Mouse (Mus musculus): ENCODE measurements around the gene Disp2. TPM values are rescaled to one million over a fixed set of nuclear protein-coding genes. Genes with fewer than 3 reads are reported as not detected.

Gene Disp2
- polyA plus RNA-seq, 2 experiments = 0.21 to 0.27 TPM

- peaks cover 21 to 32% of the 10 kb centered on the region in 2 experiments for H3K4me1 ChIP-seq (replicated peaks; ENCODE audit: control insufficient read depth in 2 of 2, insufficient read depth in 2 of 2, low read length in 1 of 2)
- WGBS (ENCODE audit: insufficient replicate concordance) = 62% methylated on average over 8 of the region's 8 CpGs
- no peaks in the 10 kb centered on the region for H3K27me3 ChIP-seq (ENCODE audit: control insufficient read depth, insufficient read depth, low read length)
- H3K27ac ChIP-seq = no peak overlapping the region
- no peak for DNase-seq (ENCODE audit: low read depth in 3 of 3, low spot score in 3 of 3)
- no peak for ATAC-seq (ENCODE audit: insufficient read depth)
- H3K4me3 ChIP-seq (ENCODE audit: insufficient read depth in 1 of 2, low read depth in 2 of 2, low read length in 2 of 2) = no peak overlapping the region
- H3K9me3 ChIP-seq (ENCODE audit: control insufficient read depth, low read length) = no peaks in the 10 kb centered on the region
- no peak overlapping the region for H3K9ac ChIP-seq (replicated peaks)
- H3K4me2 ChIP-seq (ENCODE audit: low read depth) = no peak overlapping the region
- no peaks in the 10 kb centered on the region for H3K36me3 ChIP-seq (replicated peaks; ENCODE audit: control insufficient read depth, insufficient read depth, low read depth)
- TF ChIP-seq CTCF (IDR thresholded peaks at IDR 0.05; ENCODE audit: low read depth) (no peak), EP300 (IDR thresholded peaks at IDR 0.05; ENCODE audit: low read depth) (no peak)
These were observed 29.0 kb upstream of the Disp2 start for GRCm38 (mm10) chr2:118750476-118750875.

GRCm38 (mm10) chr2:118751896-118752791 lies 27.4 kb upstream of the Disp2 start:
- Histone ChIP-seq H3K4me1 (replicated peaks; ENCODE audit: control insufficient read depth in 2 of 2, insufficient read depth in 2 of 2, low read length in 1 of 2) (peaks cover 16 to 29% of the 10 kb centered on the region in 2 experiments), H3K4me2 (ENCODE audit: low read depth) (peak overlapping the region; percentile 31), H3K36me3 (replicated peaks; ENCODE audit: control insufficient read depth, insufficient read depth, low read depth) (no peaks in the 10 kb centered on the region), H3K9ac (replicated peaks) (peak overlapping the region; percentile 2), H3K27ac (peak overlapping the region; percentile 60), H3K27me3 (ENCODE audit: control insufficient read depth, insufficient read depth, low read length) (no peaks in the 10 kb centered on the region), H3K4me3 (ENCODE audit: insufficient read depth in 1 of 2, low read depth in 2 of 2, low read length in 2 of 2) (no peak overlapping the region), H3K9me3 (ENCODE audit: control insufficient read depth, low read length) (no peaks in the 10 kb centered on the region)
- peak; percentile 60 for ATAC-seq (ENCODE audit: insufficient read depth)
- WGBS (ENCODE audit: insufficient replicate concordance) = 56% methylated on average over 16 of the region's 16 CpGs
- TF ChIP-seq EP300 (IDR thresholded peaks at IDR 0.05; ENCODE audit: low read depth) (no peak), CTCF (IDR thresholded peaks at IDR 0.05; ENCODE audit: low read depth) (no peak)
- DNase-seq (ENCODE audit: low read depth in 3 of 3, low spot score in 3 of 3) = peak in 1 of 3 experiments; percentile 45

GRCm38 (mm10) chr2:118752792-118753108 lies 26.8 kb upstream of the Disp2 start:
- no peaks in the 10 kb centered on the region for H3K27me3 ChIP-seq (ENCODE audit: control insufficient read depth, insufficient read depth, low read length)
- H3K27ac ChIP-seq = peak overlapping the region; percentile 60
- DNase-seq (ENCODE audit: low read depth in 3 of 3, low spot score in 3 of 3) = peak in 1 of 3 experiments; percentile 42
- no peaks in the 10 kb centered on the region for H3K9me3 ChIP-seq (ENCODE audit: control insufficient read depth, low read length)
- ATAC-seq (ENCODE audit: insufficient read depth) = peak; percentile 87
- peak overlapping the region; percentile 31 for H3K4me2 ChIP-seq (ENCODE audit: low read depth)
- no peaks in the 10 kb centered on the region for H3K36me3 ChIP-seq (replicated peaks; ENCODE audit: control insufficient read depth, insufficient read depth, low read depth)
- TF ChIP-seq CTCF (IDR thresholded peaks at IDR 0.05; ENCODE audit: low read depth) (no peak), EP300 (IDR thresholded peaks at IDR 0.05; ENCODE audit: low read depth) (0 out of 2 replicates have a peak, but pooled peaks have one; percentile 20)
- 27% methylated on average over 4 of the region's 4 CpGs for WGBS (ENCODE audit: insufficient replicate concordance)
- no peak overlapping the region; the same call in 1 of the 2 replicates for H3K9ac ChIP-seq (replicated peaks)
- no peak overlapping the region for H3K4me3 ChIP-seq (ENCODE audit: insufficient read depth in 1 of 2, low read depth in 2 of 2, low read length in 2 of 2)
- peaks cover 16 to 23% of the 10 kb centered on the region in 2 experiments for H3K4me1 ChIP-seq (replicated peaks; ENCODE audit: control insufficient read depth in 2 of 2, insufficient read depth in 2 of 2, low read length in 1 of 2)

GRCm38 (mm10) chr2:118754143-118754542 lies 25.4 kb upstream of the Disp2 start:
- 74% methylated on average over 5 of the region's 5 CpGs for WGBS (ENCODE audit: insufficient replicate concordance)
- no peaks in the 10 kb centered on the region for H3K9me3 ChIP-seq (ENCODE audit: control insufficient read depth, low read length)

GRCm38 (mm10) chr2:118755407-118755806 lies 24.1 kb upstream of the Disp2 start:
- 62% methylated on average over 6 of the region's 6 CpGs for WGBS (ENCODE audit: insufficient replicate concordance)
- Histone ChIP-seq H3K27ac (no peak overlapping the region), H3K9ac (replicated peaks) (no peak overlapping the region), H3K36me3 (replicated peaks; ENCODE audit: control insufficient read depth, insufficient read depth, low read depth) (no peaks in the 10 kb centered on the region), H3K4me1 (replicated peaks; ENCODE audit: control insufficient read depth in 2 of 2, insufficient read depth in 2 of 2, low read length in 1 of 2) (peaks cover 16 to 18% of the 10 kb centered on the region in 2 experiments), H3K9me3 (ENCODE audit: control insufficient read depth, low read length) (no peaks in the 10 kb centered on the region), H3K4me3 (ENCODE audit: insufficient read depth in 1 of 2, low read depth in 2 of 2, low read length in 2 of 2) (no peak overlapping the region), H3K27me3 (ENCODE audit: control insufficient read depth, insufficient read depth, low read length) (no peaks in the 10 kb centered on the region), H3K4me2 (ENCODE audit: low read depth) (no peak overlapping the region)
- no peak for ATAC-seq (ENCODE audit: insufficient read depth)
- TF ChIP-seq EP300 (IDR thresholded peaks at IDR 0.05; ENCODE audit: low read depth) (no peak), CTCF (IDR thresholded peaks at IDR 0.05; ENCODE audit: low read depth) (no peak)
- DNase-seq (ENCODE audit: low read depth in 3 of 3, low spot score in 3 of 3) = no peak

More at GRCm38 (mm10) chr2:118754143-118754542, 25.4 kb upstream of the Disp2 start:
- no peaks in the 10 kb centered on the region for H3K27me3 ChIP-seq (ENCODE audit: control insufficient read depth, insufficient read depth, low read length)
- no peak for TF ChIP-seq EP300 (IDR thresholded peaks at IDR 0.05; ENCODE audit: low read depth)
- no peak for TF ChIP-seq CTCF (IDR thresholded peaks at IDR 0.05; ENCODE audit: low read depth)
- no peaks in the 10 kb centered on the region for H3K36me3 ChIP-seq (replicated peaks; ENCODE audit: control insufficient read depth, insufficient read depth, low read depth)
- no peak overlapping the region for H3K27ac ChIP-seq
- H3K4me3 ChIP-seq (ENCODE audit: insufficient read depth in 1 of 2, low read depth in 2 of 2, low read length in 2 of 2) = no peak overlapping the region
- DNase-seq (ENCODE audit: low read depth in 3 of 3, low spot score in 3 of 3) = no peak
- peaks cover 16 to 18% of the 10 kb centered on the region in 2 experiments for H3K4me1 ChIP-seq (replicated peaks; ENCODE audit: control insufficient read depth in 2 of 2, insufficient read depth in 2 of 2, low read length in 1 of 2)
- ATAC-seq (ENCODE audit: insufficient read depth) = no peak
- no peak overlapping the region for H3K9ac ChIP-seq (replicated peaks)
- H3K4me2 ChIP-seq (ENCODE audit: low read depth) = no peak overlapping the region
